Mouse (Mus musculus): ENCODE results near the gene Phox2b. TPM values are rescaled to one million over a fixed set of nuclear protein-coding genes. Genes with fewer than 3 reads are reported as not detected.

The Phox2b gene
- polyA plus RNA-seq, 1 experiment from 2014 or later, result 38.4 TPM

DNA sequence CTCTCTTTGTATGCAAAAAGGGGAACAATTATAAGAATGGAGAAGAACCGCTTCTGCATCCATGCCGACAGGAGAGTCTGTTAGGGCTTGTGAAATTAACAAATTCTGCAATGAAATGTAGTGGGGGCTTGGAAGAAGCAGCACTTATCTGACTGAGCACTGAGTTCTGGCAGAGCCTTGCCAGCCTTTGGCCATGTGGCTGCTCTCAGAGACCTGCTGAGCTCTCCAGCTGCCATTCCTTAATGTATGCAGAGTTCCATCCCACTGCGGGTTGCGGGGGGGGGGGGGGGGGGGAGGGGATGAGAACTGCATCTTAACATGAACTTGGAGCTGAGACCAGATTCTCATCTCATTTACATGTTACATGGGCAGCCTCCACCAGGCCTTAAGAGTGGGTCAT is 38.6 kb downstream of the Phox2b start:
- no peak overlapping the region for H3K27ac ChIP-seq
- WGBS, result 67% methylated on average over 2 of the region's 4 CpGs
- no peak overlapping the region for H3K4me2 ChIP-seq
- H3K4me3 ChIP-seq, result no peak overlapping the region
- ATAC-seq (ENCODE audit: low FRiP score), result 0 out of 2 replicates have a peak, but pooled peaks have one; percentile 49
- no peaks in the 10 kb centered on the region for H3K9me3 ChIP-seq
- H3K9ac ChIP-seq, result no peak overlapping the region
- H3K36me3 ChIP-seq, result no peaks in the 10 kb centered on the region
- H3K4me1 ChIP-seq (replicated peaks), result peaks cover 7% of the 10 kb centered on the region; the same call in 1 of the 2 replicates
- no peaks in the 10 kb centered on the region for H3K27me3 ChIP-seq

DNA sequence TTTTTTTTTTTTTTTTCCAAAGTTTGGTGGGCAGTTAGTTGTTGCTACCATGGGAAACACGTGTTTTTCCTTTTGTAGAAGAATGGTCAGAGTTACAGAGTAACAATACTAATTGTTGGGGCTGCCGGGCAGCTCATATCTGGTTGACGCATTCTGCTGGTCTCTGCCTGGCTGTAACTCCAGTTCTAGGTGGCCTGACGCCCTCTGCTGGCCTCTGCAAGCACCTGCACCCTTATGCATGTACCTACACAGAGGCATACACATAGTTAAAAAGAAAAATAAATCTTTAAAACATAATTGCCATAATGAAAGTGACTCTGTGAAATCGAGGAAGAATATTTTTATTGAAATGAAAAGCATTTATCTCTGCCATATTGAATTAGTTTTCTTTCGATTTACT is 41.3 kb downstream of the Phox2b start:
- no peak for ATAC-seq (ENCODE audit: low FRiP score)
- Histone ChIP-seq H3K4me1 (replicated peaks) (peaks cover 7% of the 10 kb centered on the region; the same call in 1 of the 2 replicates), H3K27ac (no peak overlapping the region), H3K9me3 (no peaks in the 10 kb centered on the region), H3K9ac (no peak overlapping the region), H3K27me3 (0 out of 2 replicates have a peak, but pooled peaks cover 2% of the 10 kb centered on the region), H3K36me3 (peaks cover 10% of the 10 kb centered on the region; the same call in 1 of the 2 replicates), H3K4me2 (no peak overlapping the region), H3K4me3 (no peak overlapping the region)
- 85% methylated on average over 6 of the region's 6 CpGs for WGBS

DNA sequence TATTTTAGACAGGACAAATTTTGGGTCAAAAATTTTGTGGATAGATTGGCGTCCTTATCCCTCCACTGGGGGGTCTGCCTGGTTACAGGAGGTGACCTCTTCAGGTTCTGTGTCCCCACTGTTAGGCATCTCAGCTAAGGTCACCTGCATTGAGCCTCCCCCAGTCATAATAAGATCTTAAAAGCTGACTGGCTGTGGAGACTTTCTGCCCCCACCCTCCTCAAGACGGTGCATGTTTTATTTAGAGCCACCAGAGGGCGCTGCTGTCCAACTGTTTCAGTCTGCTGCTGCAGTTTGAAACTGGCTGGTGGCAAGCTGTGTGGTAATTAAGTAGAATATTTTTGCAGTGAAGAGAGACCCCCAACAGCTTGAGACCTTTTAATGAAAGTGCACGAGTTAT is 51.1 kb downstream of the Phox2b start:
- no peak overlapping the region for H3K27ac ChIP-seq
- ATAC-seq (ENCODE audit: low FRiP score), result peak; percentile 70
- H3K9ac ChIP-seq, result no peak overlapping the region
- H3K4me1 ChIP-seq (replicated peaks), result no peaks in the 10 kb centered on the region
- peaks cover 27% of the 10 kb centered on the region for H3K36me3 ChIP-seq
- H3K4me2 ChIP-seq, result no peak overlapping the region
- no peaks in the 10 kb centered on the region for H3K9me3 ChIP-seq
- H3K4me3 ChIP-seq, result no peak overlapping the region
- H3K27me3 ChIP-seq, result peaks cover 10% of the 10 kb centered on the region; the same call in 1 of the 2 replicates
- 16% methylated on average over 4 of the region's 4 CpGs for WGBS

Small RNA genes lying within 50 kb of the gene (microRNA-seq; reads per million reads assigned to microRNA genes)
- not detected for gene Gm23841

Other genes with a start within 250 kb of the Phox2b start
- 89.8 and 93.8 TPM in 2 replicates for gene Tmem33, start 161.3 kb upstream of the Phox2b start, polyA plus RNA-seq (2015; fragmentation: Nextera tagmentation; extraction: Ambion mirVana)
- gene Slc30a9, start 207.7 kb upstream of the Phox2b start, polyA plus RNA-seq (2015; fragmentation: Nextera tagmentation; extraction: Ambion mirVana), result 150 and 153 TPM in 2 replicates

All from hindbrain, embryonic 13.5 days (tissue).